ENCODE assay signal across 8 mouse cellular contexts in the genomic region with DNA sequence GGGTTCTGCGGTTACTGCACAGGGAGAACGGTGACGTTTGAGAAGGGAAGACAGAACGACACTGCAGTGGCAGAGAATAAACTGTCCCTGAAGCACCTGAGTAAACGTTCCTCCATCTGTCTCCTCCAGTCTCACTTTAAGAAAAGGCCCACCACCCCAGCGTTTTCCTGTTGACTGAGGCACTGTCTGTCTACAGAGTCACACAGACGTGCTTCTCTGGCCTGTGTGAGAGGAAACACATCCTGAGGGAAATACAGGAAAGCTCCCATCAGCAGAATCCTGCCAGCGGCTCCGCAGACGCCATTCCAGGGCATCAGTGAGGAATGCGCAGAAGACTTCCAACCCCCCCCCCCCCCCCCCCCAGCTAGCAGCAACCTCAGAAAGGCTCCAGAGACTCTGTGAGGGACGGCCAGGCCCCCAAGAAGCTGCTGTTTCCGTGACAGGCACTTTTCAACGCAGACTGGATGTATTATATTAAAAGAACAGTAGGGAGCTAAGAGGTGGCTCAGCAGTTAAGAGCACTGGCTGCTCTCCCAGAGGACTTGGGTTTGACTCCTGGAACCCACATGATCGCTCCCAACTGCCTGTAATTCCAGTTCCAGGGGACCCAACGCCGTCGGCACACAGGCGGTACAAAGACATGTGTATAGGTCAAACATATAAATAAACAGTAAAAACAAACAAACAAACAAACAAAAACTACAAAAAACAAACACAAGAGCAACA. TPM values are rescaled to one million over a fixed set of nuclear protein-coding genes. Genes with fewer than 3 reads are reported as not detected.
A peak's percentile ranks its signal among the peaks of the same experiment; 100 is the strongest.
DNase-seq lines count a peak whose midpoint lies in the region; ATAC-seq lines count a peak whose summit lies in the region.

No protein-coding gene starts in this region.

- 37% methylated on average over 19 of the region's 19 CpGs for WGBS in forebrain, embryonic 12.5 days
- WGBS in intestine, embryonic 15.5 days, result 25% methylated on average over 19 of the region's 19 CpGs
- WGBS in liver, embryonic 16.5 days (ENCODE audit: insufficient replicate concordance), result 40% methylated on average over 19 of the region's 19 CpGs

- no peaks in the 10 kb centered on the region for H3K9me3 ChIP-seq in forebrain, embryonic 12.5 days
- H3K9me3 ChIP-seq in intestine, embryonic 15.5 days, result no peaks in the 10 kb centered on the region
- no peaks in the 10 kb centered on the region for H3K9me3 ChIP-seq in liver, embryonic 16.5 days (replicated peaks; ENCODE audit: control insufficient read depth, low read length)

- H3K27ac ChIP-seq in forebrain, embryonic 12.5 days, result peak overlapping the region; percentile 73
- H3K27ac ChIP-seq in intestine, embryonic 15.5 days, result peak overlapping the region; percentile 69
- 0 out of 2 replicates have a peak overlapping the region, but pooled peaks have one; percentile 2 for H3K27ac ChIP-seq in liver, embryonic 16.5 days (ENCODE audit: low read length)

- peaks cover 52% of the 10 kb centered on the region for H3K4me1 ChIP-seq in forebrain, embryonic 12.5 days
- peaks cover 43% of the 10 kb centered on the region for H3K4me1 ChIP-seq in intestine, embryonic 15.5 days (replicated peaks)
- H3K4me1 ChIP-seq in liver, embryonic 16.5 days (ENCODE audit: control insufficient read depth, low read depth, low read length), result peaks cover 10% of the 10 kb centered on the region

- peak; percentile 43 for DNase-seq in brain, adult 2 months (ENCODE audit: low read depth, low spot score)
- DNase-seq in urinary bladder, postnatal 36 days (ENCODE audit: low spot score in 2 of 2), result no peak
- no peak for DNase-seq in layer of hippocampus, adult 11-12 months (ENCODE audit: low spot score)
- no peak for DNase-seq in right cerebral cortex, postnatal 14 days

- H3K4me3 ChIP-seq in forebrain, embryonic 12.5 days (replicated peaks), result no peak overlapping the region
- H3K4me3 ChIP-seq in intestine, embryonic 15.5 days (replicated peaks), result no peak overlapping the region
- H3K4me3 ChIP-seq in liver, embryonic 16.5 days (ENCODE audit: low read depth, low read length), result no peak overlapping the region

- no peak overlapping the region for H3K9ac ChIP-seq in forebrain, embryonic 12.5 days
- no peak overlapping the region for H3K9ac ChIP-seq in intestine, embryonic 15.5 days
- H3K9ac ChIP-seq in liver, embryonic 16.5 days (ENCODE audit: low read depth, low read length), result no peak overlapping the region

- H3K4me2 ChIP-seq in forebrain, embryonic 12.5 days, result peak overlapping the region; percentile 26; the same call in 1 of the 2 replicates
- H3K4me2 ChIP-seq in intestine, embryonic 15.5 days (replicated peaks), result peak overlapping the region; percentile 24; the same call in 1 of the 2 replicates
- H3K4me2 ChIP-seq in liver, embryonic 16.5 days (ENCODE audit: low read depth, low read length), result no peak overlapping the region

- H3K27me3 ChIP-seq in forebrain, embryonic 12.5 days, result no peaks in the 10 kb centered on the region
- H3K27me3 ChIP-seq in intestine, embryonic 15.5 days (replicated peaks), result no peaks in the 10 kb centered on the region
- H3K27me3 ChIP-seq in liver, embryonic 16.5 days (ENCODE audit: control insufficient read depth, insufficient read depth, low read depth, low read length), result no peaks in the 10 kb centered on the region

- no peak for ATAC-seq in forebrain, embryonic 12.5 days (ENCODE audit: low FRiP score)
- ATAC-seq in intestine, embryonic 15.5 days, result 0 out of 2 replicates have a peak, but pooled peaks have one; percentile 19
- peak; percentile 34; the same call in 1 of the 2 replicates for ATAC-seq in liver, embryonic 16.5 days (ENCODE audit: low read depth)
- no peak for ATAC-seq in frontal cortex, adult (ENCODE audit: low TSS enrichment)

- H3K36me3 ChIP-seq in forebrain, embryonic 12.5 days (replicated peaks), result no peaks in the 10 kb centered on the region
- H3K36me3 ChIP-seq in intestine, embryonic 15.5 days, result no peaks in the 10 kb centered on the region
- no peaks in the 10 kb centered on the region for H3K36me3 ChIP-seq in liver, embryonic 16.5 days (ENCODE audit: control insufficient read depth, insufficient read depth)

RNA-seq across cellular contexts. Expression of a gene that starts 19.2 kb away (rescaled TPM):
- polyA plus RNA-seq in forebrain, embryonic 12.5 days (2016; fragmentation: Nextera tagmentation; extraction: Ambion mirVana), result 256 and 277 TPM in 2 replicates
- 167 and 173 TPM in 2 replicates for polyA plus RNA-seq in intestine, embryonic 15.5 days (2015; fragmentation: Nextera tagmentation; extraction: Ambion mirVana)
- 40.8 and 40.9 TPM in 2 replicates for polyA plus RNA-seq in liver, embryonic 16.5 days (2015; fragmentation: Nextera tagmentation; extraction: Ambion mirVana)

RNA-seq across cellular contexts. Expression of a gene that starts 56.9 kb away (rescaled TPM):
- 0.82 and 0.88 TPM in 2 replicates for polyA plus RNA-seq in forebrain, embryonic 12.5 days (2016; fragmentation: Nextera tagmentation; extraction: Ambion mirVana)
- polyA plus RNA-seq in intestine, embryonic 15.5 days (2015; fragmentation: Nextera tagmentation; extraction: Ambion mirVana), result 3.4 and 4.4 TPM in 2 replicates
- 14.1 and 15.4 TPM in 2 replicates for polyA plus RNA-seq in liver, embryonic 16.5 days (2015; fragmentation: Nextera tagmentation; extraction: Ambion mirVana)

Comparison
In these comparisons a context has a peak if more than half of its experiments do, and no peak if none do; other contexts are left out.
1. ATAC-seq: peak in intestine, embryonic 15.5 days (single experiment) and liver, embryonic 16.5 days (single experiment); none in forebrain, embryonic 12.5 days (single experiment) and frontal cortex, adult (single experiment).
2. H3K27ac ChIP-seq: peak in every context shown above with its lines; median percentile 73 in forebrain, embryonic 12.5 days; 69 in intestine, embryonic 15.5 days; 2 in liver, embryonic 16.5 days.